Mouse (Mus musculus): ENCODE data around the gene Hoxc8. TPM values are rescaled to one million over a fixed set of nuclear protein-coding genes. Genes with fewer than 3 reads are reported as not detected.

The Hoxc8 gene
- total and polyA plus RNA-seq, 3 experiments: 0.31 to 1.7 TPM; not detected in 1

DNA sequence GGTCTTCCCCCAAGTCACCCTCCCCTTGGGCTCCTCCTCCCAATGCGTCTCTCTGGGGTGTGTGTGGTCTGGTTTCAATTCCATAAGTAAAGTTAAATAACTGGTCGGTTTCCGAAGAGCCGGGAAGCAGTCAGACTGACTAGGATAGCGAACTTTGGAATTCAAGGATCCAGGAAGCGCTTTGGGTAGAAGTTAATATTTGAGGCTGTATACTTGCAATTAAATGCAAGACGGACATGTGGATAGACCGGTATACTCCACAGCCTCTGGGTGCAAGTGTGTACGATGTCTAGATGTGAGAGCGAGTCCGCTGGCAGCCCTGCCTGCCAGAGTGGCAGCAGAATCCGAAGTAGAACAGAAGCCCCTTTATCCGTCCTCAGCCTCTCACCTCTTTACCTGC lies 27.9 kb upstream of the Hoxc8 start:
- H3K9ac ChIP-seq (ENCODE audit: control insufficient read depth, low read depth, low read length, poor library complexity, severe bottlenecking): no peak overlapping the region
- no peak for DNase-seq (ENCODE audit: low read depth, low spot score)
- H3K4me1 ChIP-seq (ENCODE audit: control insufficient read depth in 1 of 2, insufficient read depth in 2 of 2, low read length in 2 of 2): 0 out of 4 replicates have a peak, but pooled peaks cover 0 to 4% of the 10 kb centered on the region in 2 experiments
- peaks cover 9% of the 10 kb centered on the region for H3K79me2 ChIP-seq (ENCODE audit: control insufficient read depth, insufficient read depth, low read length, poor library complexity)
- no peak for TF ChIP-seq UBTF (IDR thresholded peaks at IDR 0.05; ENCODE audit: borderline replicate concordance, insufficient read depth, low read depth, low read length)
- TF ChIP-seq MYB (IDR thresholded peaks at IDR 0.05; ENCODE audit: low read depth, low read length): no peak
- TF ChIP-seq ZKSCAN1 (IDR thresholded peaks at IDR 0.05; ENCODE audit: low read depth, low read length): no peak
- no peak for TF ChIP-seq CHD1 (IDR thresholded peaks at IDR 0.05; ENCODE audit: low read depth, low read length)
- TF ChIP-seq MEF2A (IDR thresholded peaks at IDR 0.05; ENCODE audit: extremely low read depth, insufficient replicate concordance, low read depth, low read length, poor library complexity, severe bottlenecking): no peak
- TF ChIP-seq SIN3A (IDR thresholded peaks at IDR 0.05; ENCODE audit: low read length): no peak
- no peak for TF ChIP-seq USF2 (IDR thresholded peaks at IDR 0.05; ENCODE audit: borderline replicate concordance in 1 of 2, insufficient read depth in 1 of 2, low read depth in 1 of 2, low read length in 2 of 2)
- TF ChIP-seq TCF12 (IDR thresholded peaks at IDR 0.05; ENCODE audit: low read depth, low read length): no peak
- peaks cover 29 to 51% of the 10 kb centered on the region in 2 experiments for H3K27me3 ChIP-seq (ENCODE audit: control insufficient read depth in 1 of 2, insufficient read depth in 2 of 2, low read length in 2 of 2)
- H3K27ac ChIP-seq (ENCODE audit: control insufficient read depth, low read depth, low read length): no peak overlapping the region
- H3K36me3 ChIP-seq (ENCODE audit: control insufficient read depth in 1 of 2, insufficient read depth in 2 of 2, low read length in 2 of 2): no peaks in the 10 kb centered on the region; a peak in 2 of 4 replicates
- H3K9me3 ChIP-seq (replicated peaks; ENCODE audit: insufficient read depth, low read length): no peaks in the 10 kb centered on the region
- no peak overlapping the region for H3K4me3 ChIP-seq (ENCODE audit: control insufficient read depth in 1 of 2, insufficient read depth in 1 of 2, low read depth in 2 of 2, low read length in 2 of 2)

DNA sequence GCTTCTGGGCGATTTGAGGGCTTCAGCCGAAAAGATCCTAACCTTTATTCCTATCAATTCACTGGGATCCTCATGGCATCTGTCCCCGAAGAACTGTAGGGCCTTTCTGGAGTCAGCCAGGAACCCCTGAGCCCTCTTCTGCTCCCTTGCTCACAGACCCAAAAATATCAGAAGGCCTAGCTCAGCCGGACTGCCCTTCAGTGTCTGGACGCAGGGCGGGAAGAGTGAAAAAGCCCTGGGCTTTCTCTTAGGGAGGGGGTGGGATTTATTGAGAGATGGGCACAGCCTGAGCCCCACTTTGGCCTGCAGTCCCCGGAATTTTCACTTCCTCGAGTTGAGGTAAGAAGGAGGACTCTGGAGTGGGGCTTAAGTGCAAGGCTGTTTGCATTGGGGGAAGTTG lies 27.1 kb upstream of the Hoxc8 start:
- Histone ChIP-seq H3K4me1 (ENCODE audit: control insufficient read depth in 1 of 2, insufficient read depth in 2 of 2, low read length in 2 of 2) (peaks cover under 1 to 4% of the 10 kb centered on the region in 2 experiments; a peak in 1 of 4 replicates), H3K9me3 (replicated peaks; ENCODE audit: insufficient read depth, low read length) (no peaks in the 10 kb centered on the region), H3K36me3 (ENCODE audit: control insufficient read depth in 1 of 2, insufficient read depth in 2 of 2, low read length in 2 of 2) (no peaks in the 10 kb centered on the region; a peak in 2 of 4 replicates), H3K4me3 (ENCODE audit: control insufficient read depth in 1 of 2, insufficient read depth in 1 of 2, low read depth in 2 of 2, low read length in 2 of 2) (no peak overlapping the region), H3K9ac (ENCODE audit: control insufficient read depth, low read depth, low read length, poor library complexity, severe bottlenecking) (no peak overlapping the region), H3K27me3 (ENCODE audit: control insufficient read depth in 1 of 2, insufficient read depth in 2 of 2, low read length in 2 of 2) (peaks cover 26 to 46% of the 10 kb centered on the region in 2 experiments), H3K79me2 (ENCODE audit: control insufficient read depth, insufficient read depth, low read length, poor library complexity) (peaks cover 15% of the 10 kb centered on the region), H3K27ac (ENCODE audit: control insufficient read depth, low read depth, low read length) (no peak overlapping the region)
- DNase-seq (ENCODE audit: low read depth, low spot score): no peak
- no peak for TF ChIP-seq USF2 (IDR thresholded peaks at IDR 0.05; ENCODE audit: borderline replicate concordance in 1 of 2, insufficient read depth in 1 of 2, low read depth in 1 of 2, low read length in 2 of 2)
- TF ChIP-seq NELFE (IDR thresholded peaks at IDR 0.05; ENCODE audit: low read depth, low read length): no peak
- TF ChIP-seq RAD21 (IDR thresholded peaks at IDR 0.05; ENCODE audit: low read depth, low read length): no peak
- no peak for TF ChIP-seq EP300 (IDR thresholded peaks at IDR 0.05; ENCODE audit: low read depth in 1 of 2, low read length in 2 of 2)
- TF ChIP-seq MXI1 (IDR thresholded peaks at IDR 0.05; ENCODE audit: low read depth, low read length): no peak
- TF ChIP-seq E2F4 (IDR thresholded peaks at IDR 0.05; ENCODE audit: borderline replicate concordance, low read depth, low read length): no peak
- no peak for TF ChIP-seq ZKSCAN1 (IDR thresholded peaks at IDR 0.05; ENCODE audit: low read depth, low read length)
- no peak for TF ChIP-seq RCOR1 (IDR thresholded peaks at IDR 0.05; ENCODE audit: low read depth, low read length)
